Mouse (Mus musculus): ENCODE data around the gene Nicn1. TPM values are rescaled to one million over a fixed set of nuclear protein-coding genes. Genes with fewer than 3 reads are reported as not detected.
"Not testable (repeated sequence)": the region's sequence is repeated elsewhere in the genome, so short reads cannot be mapped to it uniquely, and the experiment has no call there.

Nicn1 gene
- polyA plus RNA-seq, 1 experiment from 2014 or later = 13.9 TPM

DNA sequence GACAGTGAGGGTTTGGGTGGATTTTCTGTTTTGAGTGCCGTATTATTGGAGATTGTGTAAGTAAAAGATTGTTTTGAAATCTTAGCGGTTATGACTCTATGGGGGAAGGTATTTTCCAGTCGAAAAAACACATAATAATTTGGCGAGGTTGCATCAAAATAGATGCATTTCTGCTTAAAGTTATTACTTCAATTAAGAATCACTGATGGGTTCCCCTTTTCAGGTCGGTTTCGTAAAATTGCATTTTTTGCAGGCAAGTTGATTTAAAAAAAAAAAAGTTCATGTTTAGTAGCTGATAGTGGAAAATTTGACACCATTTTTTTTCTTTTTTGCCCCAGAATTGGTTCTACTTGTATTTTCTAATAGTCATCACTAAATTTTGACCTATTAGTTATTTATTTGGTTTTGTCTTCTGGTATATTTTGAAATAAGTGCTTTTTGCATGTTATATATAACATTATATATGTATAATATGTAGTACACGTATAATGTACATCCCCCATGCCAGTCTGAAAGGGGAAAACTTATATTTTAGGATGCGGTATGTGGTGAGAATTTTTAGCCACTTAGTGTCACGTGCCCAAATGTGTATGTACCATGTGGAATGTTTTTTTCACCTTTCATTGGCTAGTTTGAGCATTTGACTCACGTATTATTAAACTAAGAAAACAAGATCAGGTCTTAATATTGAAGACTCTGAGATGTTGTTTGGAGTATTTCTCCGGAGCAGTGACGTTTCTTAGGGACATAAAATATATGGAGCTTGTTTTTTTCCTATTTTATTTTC is 17.0 kb downstream of the Nicn1 start:
- H3K27ac ChIP-seq (ENCODE audit: low read depth, low read length) = peak overlapping the region; percentile 100
- no peak for DNase-seq (ENCODE audit: low spot score)
- ATAC-seq (replicated peaks; ENCODE audit: low FRiP score) = no peak
- H3K4me1 ChIP-seq (replicated peaks; ENCODE audit: control insufficient read depth, insufficient read depth, low read length) = peaks cover 15% of the 10 kb centered on the region
- H3K36me3 ChIP-seq (ENCODE audit: control insufficient read depth, insufficient read depth, low read length) = peaks cover 4% of the 10 kb centered on the region; the same call in 1 of the 2 replicates
- no peaks in the 10 kb centered on the region for H3K9me3 ChIP-seq (ENCODE audit: control insufficient read depth, low read length)
- H3K4me3 ChIP-seq (ENCODE audit: low read depth, low read length) = peak overlapping the region; percentile 83
- H3K27me3 ChIP-seq (replicated peaks; ENCODE audit: control insufficient read depth, insufficient read depth, low read length) = no peaks in the 10 kb centered on the region
- H3K9ac ChIP-seq (ENCODE audit: low read depth, low read length) = peak overlapping the region; percentile 95
- 13% methylated on average over 12 of the region's 12 CpGs for WGBS
- H3K4me2 ChIP-seq = peak overlapping the region; percentile 86

DNA sequence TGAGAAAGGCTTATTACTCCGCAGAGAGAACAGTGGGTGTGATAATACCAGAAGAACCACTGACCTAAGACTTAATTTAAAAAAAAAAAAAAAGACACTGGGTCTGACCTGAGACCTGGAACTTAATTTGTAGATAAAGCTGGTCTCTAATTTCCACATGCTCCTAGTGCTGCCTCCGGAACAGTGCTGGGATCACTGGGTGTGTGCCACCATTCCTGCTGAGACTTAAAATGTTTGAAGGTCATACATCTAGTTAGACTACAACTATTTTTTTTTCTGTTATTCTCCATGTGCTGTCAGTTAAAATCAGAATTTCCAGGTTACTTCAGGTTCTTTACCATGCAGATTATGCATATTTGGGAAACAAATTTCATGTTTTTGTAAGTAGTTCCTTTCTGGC is 17.9 kb downstream of the Nicn1 start:
- ATAC-seq (replicated peaks; ENCODE audit: low FRiP score) (no peak), DNase-seq (ENCODE audit: low spot score) (no peak)
- peak overlapping the region; percentile 83 for H3K4me3 ChIP-seq (ENCODE audit: low read depth, low read length)
- peaks cover 15% of the 10 kb centered on the region for H3K4me1 ChIP-seq (replicated peaks; ENCODE audit: control insufficient read depth, insufficient read depth, low read length)
- peak overlapping the region; percentile 86 for H3K4me2 ChIP-seq
- H3K36me3 ChIP-seq (ENCODE audit: control insufficient read depth, insufficient read depth, low read length) = peaks cover under 1% of the 10 kb centered on the region; the same call in 1 of the 2 replicates
- 52% methylated on average over 2 of the region's 2 CpGs for WGBS
- H3K27me3 ChIP-seq (replicated peaks; ENCODE audit: control insufficient read depth, insufficient read depth, low read length) = no peaks in the 10 kb centered on the region
- H3K9me3 ChIP-seq (ENCODE audit: control insufficient read depth, low read length) = no peaks in the 10 kb centered on the region
- 0 out of 2 replicates have a peak overlapping the region, but pooled peaks have one; percentile 28 for H3K27ac ChIP-seq (ENCODE audit: low read depth, low read length)
- H3K9ac ChIP-seq (ENCODE audit: low read depth, low read length) = peak overlapping the region; percentile 64; the same call in 1 of the 2 replicates

DNA sequence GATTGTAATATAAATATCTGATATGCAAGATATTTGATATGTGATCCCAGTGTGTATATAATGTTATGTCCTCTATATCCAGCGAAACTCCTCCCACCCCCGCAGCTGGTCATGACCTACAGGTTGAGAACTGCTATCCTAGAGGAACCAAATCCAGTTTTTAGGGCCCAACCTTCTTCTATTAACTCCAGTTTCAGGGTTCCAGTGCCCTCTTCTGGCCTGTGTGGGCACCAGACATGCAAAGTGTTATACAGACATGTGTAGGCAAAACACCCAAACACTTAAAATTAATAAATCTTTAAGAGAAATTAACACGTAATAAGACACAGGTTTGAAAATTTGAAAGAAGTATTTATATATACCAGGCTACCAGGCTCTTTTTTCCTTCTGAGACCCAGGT is 27.3 kb downstream of the Nicn1 start:
- H3K27me3 ChIP-seq (replicated peaks; ENCODE audit: control insufficient read depth, insufficient read depth, low read length) = no peaks in the 10 kb centered on the region
- 85% methylated on average over 3 of the region's 3 CpGs for WGBS
- no peaks in the 10 kb centered on the region for H3K4me1 ChIP-seq (replicated peaks; ENCODE audit: control insufficient read depth, insufficient read depth, low read length)
- H3K9me3 ChIP-seq (ENCODE audit: control insufficient read depth, low read length) = no peaks in the 10 kb centered on the region
- peaks cover 11% of the 10 kb centered on the region; the same call in 1 of the 2 replicates for H3K36me3 ChIP-seq (ENCODE audit: control insufficient read depth, insufficient read depth, low read length)
- no peak overlapping the region for H3K9ac ChIP-seq (ENCODE audit: low read depth, low read length)
- H3K4me2 ChIP-seq = no peak overlapping the region
- DNase-seq (ENCODE audit: low spot score) = no peak
- H3K4me3 ChIP-seq (ENCODE audit: low read depth, low read length) = no peak overlapping the region
- no peak overlapping the region for H3K27ac ChIP-seq (ENCODE audit: low read depth, low read length)
- no peak for ATAC-seq (replicated peaks; ENCODE audit: low FRiP score)

DNA sequence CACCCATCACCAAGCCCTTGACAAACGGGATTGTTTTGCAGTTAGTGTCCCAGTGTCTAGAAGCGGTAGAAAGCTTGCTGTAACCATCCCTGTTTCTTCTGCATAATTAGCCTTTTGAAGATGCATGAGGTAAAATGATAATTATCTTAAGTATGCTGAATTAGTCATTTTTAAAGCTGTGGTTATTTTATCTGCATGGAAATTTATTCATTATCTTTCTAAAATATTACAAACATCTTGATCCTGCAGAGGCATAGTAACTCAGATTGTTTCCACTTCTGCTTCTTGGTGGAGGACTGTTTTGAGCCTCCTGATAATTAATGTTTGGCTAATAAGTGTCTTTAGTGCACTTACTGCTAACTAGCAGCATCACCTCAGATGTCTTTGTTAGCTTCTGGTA is 28.2 kb downstream of the Nicn1 start:
- no peak overlapping the region for H3K27ac ChIP-seq (ENCODE audit: low read depth, low read length)
- H3K9ac ChIP-seq (ENCODE audit: low read depth, low read length) = no peak overlapping the region
- DNase-seq (ENCODE audit: low spot score) (no peak), ATAC-seq (replicated peaks; ENCODE audit: low FRiP score) (no peak)
- WGBS = 86% methylated on average over 2 of the region's 2 CpGs
- H3K4me1 ChIP-seq (replicated peaks; ENCODE audit: control insufficient read depth, insufficient read depth, low read length) = no peaks in the 10 kb centered on the region
- H3K4me3 ChIP-seq (ENCODE audit: low read depth, low read length) = no peak overlapping the region
- peaks cover 11% of the 10 kb centered on the region; the same call in 1 of the 2 replicates for H3K36me3 ChIP-seq (ENCODE audit: control insufficient read depth, insufficient read depth, low read length)
- no peaks in the 10 kb centered on the region for H3K9me3 ChIP-seq (ENCODE audit: control insufficient read depth, low read length)
- no peaks in the 10 kb centered on the region for H3K27me3 ChIP-seq (replicated peaks; ENCODE audit: control insufficient read depth, insufficient read depth, low read length)
- H3K4me2 ChIP-seq = no peak overlapping the region

DNA sequence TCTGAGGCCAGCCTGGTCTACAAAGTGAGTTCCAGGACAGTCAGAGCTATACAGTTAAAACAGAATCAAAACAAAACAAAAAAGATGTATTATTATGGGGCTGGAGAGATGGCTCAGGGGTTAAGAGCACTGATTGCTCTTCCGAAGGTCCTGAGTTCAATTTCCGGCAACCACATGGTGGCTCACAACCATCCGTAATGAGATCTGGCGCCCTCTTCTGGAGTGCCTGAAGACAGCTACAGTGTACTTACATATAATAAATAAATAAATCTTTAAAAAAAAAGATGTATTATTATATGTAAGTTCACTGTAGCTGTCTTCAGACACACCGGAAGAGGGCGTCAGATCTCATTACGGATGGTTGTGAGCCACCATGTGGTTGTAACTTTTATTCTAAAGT is 31.8 kb downstream of the Nicn1 start:
- 88% methylated on average over 7 of the region's 7 CpGs for WGBS

DNA sequence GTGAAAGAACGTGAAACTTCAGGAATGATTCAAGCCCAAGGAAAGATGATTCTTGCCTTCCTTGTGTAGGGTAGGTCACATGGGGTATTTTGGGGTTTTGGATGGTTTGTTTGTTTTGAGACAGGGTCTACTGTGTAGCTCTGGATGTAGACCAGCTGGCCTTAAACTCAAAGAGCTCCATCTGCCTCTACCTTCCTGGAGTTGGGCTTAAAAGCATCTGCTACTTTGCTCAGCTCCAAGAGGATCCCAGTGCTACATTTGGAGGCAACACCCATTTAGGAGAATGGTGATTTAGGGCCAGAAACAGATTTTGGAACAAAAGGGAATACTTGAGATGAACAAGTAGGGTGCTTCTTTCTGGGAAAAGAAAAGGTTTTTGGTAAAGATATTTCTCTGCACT is 34.6 kb downstream of the Nicn1 start:
- 100% methylated on average over 1 of the region's 1 CpGs for WGBS
- no peak for DNase-seq (ENCODE audit: low spot score)
- H3K4me3 ChIP-seq (ENCODE audit: low read depth, low read length) = no peak overlapping the region
- H3K36me3 ChIP-seq (ENCODE audit: control insufficient read depth, insufficient read depth, low read length) = peaks cover 15% of the 10 kb centered on the region
- no peak overlapping the region for H3K9ac ChIP-seq (ENCODE audit: low read depth, low read length)
- H3K4me2 ChIP-seq = no peak overlapping the region
- no peaks in the 10 kb centered on the region for H3K27me3 ChIP-seq (replicated peaks; ENCODE audit: control insufficient read depth, insufficient read depth, low read length)
- H3K4me1 ChIP-seq (replicated peaks; ENCODE audit: control insufficient read depth, insufficient read depth, low read length) = peaks cover 2% of the 10 kb centered on the region; the same call in 1 of the 2 replicates
- ATAC-seq (replicated peaks; ENCODE audit: low FRiP score) = no peak
- H3K9me3 ChIP-seq (ENCODE audit: control insufficient read depth, low read length) = no peaks in the 10 kb centered on the region
- no peak overlapping the region for H3K27ac ChIP-seq (ENCODE audit: low read depth, low read length)

More for the DNA sequence above, 31.8 kb downstream of the Nicn1 start:
- not testable (repeated sequence) for H3K4me1 ChIP-seq (replicated peaks; ENCODE audit: control insufficient read depth, insufficient read depth, low read length); ATAC-seq (replicated peaks; ENCODE audit: low FRiP score); H3K9ac ChIP-seq (ENCODE audit: low read depth, low read length); H3K4me2 ChIP-seq; H3K27me3 ChIP-seq (replicated peaks; ENCODE audit: control insufficient read depth, insufficient read depth, low read length); H3K9me3 ChIP-seq (ENCODE audit: control insufficient read depth, low read length); H3K27ac ChIP-seq (ENCODE audit: low read depth, low read length); DNase-seq (ENCODE audit: low spot score); H3K4me3 ChIP-seq (ENCODE audit: low read depth, low read length)
- peaks cover 11% of the 10 kb centered on the region; the same call in 1 of the 2 replicates for H3K36me3 ChIP-seq (ENCODE audit: control insufficient read depth, insufficient read depth, low read length)

DNA sequence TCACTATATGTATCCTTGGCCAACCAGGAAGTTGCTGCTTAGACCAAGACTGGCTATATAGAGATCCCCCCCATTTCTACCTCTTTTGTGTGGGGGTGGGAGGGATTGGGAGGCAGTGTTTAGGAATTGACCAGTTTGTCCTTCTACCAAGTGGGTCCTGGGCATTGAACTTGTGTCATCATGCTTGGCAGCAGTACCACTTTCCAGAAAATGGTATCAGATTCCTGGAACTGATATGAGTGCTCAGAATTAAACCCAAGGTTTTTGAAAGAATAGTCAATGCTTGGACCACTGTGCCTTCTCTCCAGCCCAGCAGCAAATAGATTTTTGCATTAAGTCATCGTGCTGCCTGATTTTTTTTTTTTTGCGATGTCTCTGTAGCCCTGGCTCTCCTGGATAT is 35.6 kb downstream of the Nicn1 start:
- H3K9me3 ChIP-seq (ENCODE audit: control insufficient read depth, low read length) = no peaks in the 10 kb centered on the region
- ATAC-seq (replicated peaks; ENCODE audit: low FRiP score) (no peak), DNase-seq (ENCODE audit: low spot score) (no peak)
- H3K4me1 ChIP-seq (replicated peaks; ENCODE audit: control insufficient read depth, insufficient read depth, low read length) = peaks cover 2% of the 10 kb centered on the region; the same call in 1 of the 2 replicates
- no peak overlapping the region for H3K4me2 ChIP-seq
- no peak overlapping the region for H3K4me3 ChIP-seq (ENCODE audit: low read depth, low read length)
- WGBS = 99% methylated on average over 2 of the region's 2 CpGs
- H3K27ac ChIP-seq (ENCODE audit: low read depth, low read length) = no peak overlapping the region
- H3K36me3 ChIP-seq (ENCODE audit: control insufficient read depth, insufficient read depth, low read length) = peaks cover 17% of the 10 kb centered on the region
- no peaks in the 10 kb centered on the region for H3K27me3 ChIP-seq (replicated peaks; ENCODE audit: control insufficient read depth, insufficient read depth, low read length)
- H3K9ac ChIP-seq (ENCODE audit: low read depth, low read length) = no peak overlapping the region

DNA sequence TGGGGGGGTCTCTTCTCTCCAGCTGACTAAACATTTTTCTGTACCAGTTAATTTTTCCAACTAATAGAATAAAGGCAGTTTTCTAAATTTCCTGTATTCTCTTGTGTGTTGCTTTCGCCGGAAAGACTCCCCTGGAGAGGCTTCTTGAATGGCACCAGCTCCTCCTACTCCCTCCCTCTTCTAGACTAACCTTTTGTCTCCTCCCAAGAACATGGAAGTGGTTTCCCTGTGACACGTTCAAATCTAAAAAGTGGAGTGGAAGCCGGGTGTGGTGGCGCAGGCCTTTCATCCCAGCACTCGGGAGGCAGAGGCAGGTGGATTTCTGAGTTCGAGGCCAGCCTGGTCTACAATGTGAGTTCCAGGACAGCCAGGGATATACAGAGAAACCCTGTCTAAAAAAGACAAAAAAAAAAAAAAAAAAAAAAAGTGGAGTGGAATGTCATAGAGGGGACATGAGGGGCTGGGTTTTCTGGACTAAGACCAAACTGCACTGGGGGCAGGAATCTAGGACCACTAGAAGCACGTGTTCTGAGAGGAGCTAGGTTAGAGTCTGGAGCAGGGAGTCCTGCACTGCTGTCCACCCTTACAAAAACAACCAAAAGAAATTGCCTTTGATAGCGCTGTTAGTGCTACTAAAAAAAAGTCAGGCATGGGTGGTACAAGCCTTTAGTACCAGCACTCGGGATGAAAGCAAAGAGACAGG is 47.8 kb downstream of the Nicn1 start:
- peaks cover 31% of the 10 kb centered on the region for H3K4me1 ChIP-seq (replicated peaks; ENCODE audit: control insufficient read depth, insufficient read depth, low read length)
- H3K9me3 ChIP-seq (ENCODE audit: control insufficient read depth, low read length) = no peaks in the 10 kb centered on the region
- peak overlapping the region; percentile 74 for H3K4me2 ChIP-seq
- WGBS = 58% methylated on average over 10 of the region's 10 CpGs
- no peaks in the 10 kb centered on the region for H3K27me3 ChIP-seq (replicated peaks; ENCODE audit: control insufficient read depth, insufficient read depth, low read length)
- peak overlapping the region; percentile 98 for H3K27ac ChIP-seq (ENCODE audit: low read depth, low read length)
- DNase-seq (ENCODE audit: low spot score) (no peak), ATAC-seq (replicated peaks; ENCODE audit: low FRiP score) (no peak)
- peaks cover 21% of the 10 kb centered on the region for H3K36me3 ChIP-seq (ENCODE audit: control insufficient read depth, insufficient read depth, low read length)
- peak overlapping the region; percentile 89 for H3K9ac ChIP-seq (ENCODE audit: low read depth, low read length)
- peak overlapping the region; percentile 71 for H3K4me3 ChIP-seq (ENCODE audit: low read depth, low read length)
